Mouse (Mus musculus) hindbrain, embryonic 14.5 days (tissue): ENCODE data around the gene Sesn2. TPM values are rescaled to one million over a fixed set of nuclear protein-coding genes. Genes with fewer than 3 reads are reported as not detected.
"Not testable (repeated sequence)": the region's sequence is repeated elsewhere in the genome, so short reads cannot be mapped to it uniquely, and the experiment has no call there.

Experiments
- ATAC-seq: fragments of 200-750 bp; cut with Nextera tagmentation; 2 replicates; pipeline ENCODE4 v1.8.0; 2017; ENCODE audit warnings: moderate number of reproducible peaks, mild to moderate bottlenecking, moderate TSS enrichment, moderate library complexity; ENCODE audit not compliant: low FRiP score
- DNase-seq: peaks from one replicate; pipeline ENCODE4 v3.0.0-alpha.2; 2015; ENCODE audit warnings: low spot score
- H3K27ac ChIP-seq: fragments of 300-500 bp; sonication (generic); 2 replicates; pipeline ENCODE4 v1.5.1; 2014; ENCODE audit warnings: mild to moderate bottlenecking, moderate library complexity
- H3K27me3 ChIP-seq: fragments of 300-500 bp; sonication (generic); 2 replicates; pipeline ENCODE4 v1.6.1; 2014; ENCODE audit warnings: mild to moderate bottlenecking, low read length, mixed read lengths; ENCODE audit not compliant: control insufficient read depth, insufficient read depth
- H3K36me3 ChIP-seq: fragments of 300-500 bp; sonication (generic); replicated peaks from 2 replicates; pipeline ENCODE4 v1.6.1; 2014; ENCODE audit not compliant: control insufficient read depth, insufficient read depth
- H3K4me1 ChIP-seq: fragments of 300-500 bp; sonication (generic); replicated peaks from 2 replicates; pipeline ENCODE4 v1.6.1; 2014; ENCODE audit warnings: antibody characterized with exemption, low read length, mixed read lengths; ENCODE audit not compliant: control insufficient read depth, insufficient read depth
- H3K4me2 ChIP-seq: fragments of 300-500 bp; sonication (generic); replicated peaks from 2 replicates; pipeline ENCODE4 v1.6.1; 2014; ENCODE audit warnings: mild to moderate bottlenecking, moderate library complexity
- H3K4me3 ChIP-seq: fragments of 300-500 bp; sonication (generic); replicated peaks from 2 replicates; pipeline ENCODE4 v1.5.1; 2014; ENCODE audit warnings: mild to moderate bottlenecking, low read length
- H3K9ac ChIP-seq: fragments of 300-500 bp; sonication (generic); 2 replicates; pipeline ENCODE4 v1.6.1; 2014
- H3K9me3 ChIP-seq: fragments of 300-500 bp; sonication (generic); 2 replicates; pipeline ENCODE4 v1.6.1; 2016; ENCODE audit warnings: low read length; ENCODE audit not compliant: control insufficient read depth
- WGBS: fragments of 180-500 bp; shearing (Covaris S2); extraction: QIAGEN DNeasy Blood & Tissue Kit; methylation state at CpG from one replicate; pipeline ENCODE4 v1.1.7; 2014; 5-methylcytosine and 5-hydroxymethylcytosine counted together
- polyA plus RNA-seq: library from polyadenylated mRNA; unstranded; fragments of >200 nt; fragmentation: Nextera tagmentation; extraction: Ambion mirVana; gene quantifications from 2 replicates; pipeline ENCODE4 v1.2.1, GENCODE M21; 2014

Gene Sesn2
- polyA plus RNA-seq, 1 experiment from 2014 or later, result 7.1 TPM

DNA sequence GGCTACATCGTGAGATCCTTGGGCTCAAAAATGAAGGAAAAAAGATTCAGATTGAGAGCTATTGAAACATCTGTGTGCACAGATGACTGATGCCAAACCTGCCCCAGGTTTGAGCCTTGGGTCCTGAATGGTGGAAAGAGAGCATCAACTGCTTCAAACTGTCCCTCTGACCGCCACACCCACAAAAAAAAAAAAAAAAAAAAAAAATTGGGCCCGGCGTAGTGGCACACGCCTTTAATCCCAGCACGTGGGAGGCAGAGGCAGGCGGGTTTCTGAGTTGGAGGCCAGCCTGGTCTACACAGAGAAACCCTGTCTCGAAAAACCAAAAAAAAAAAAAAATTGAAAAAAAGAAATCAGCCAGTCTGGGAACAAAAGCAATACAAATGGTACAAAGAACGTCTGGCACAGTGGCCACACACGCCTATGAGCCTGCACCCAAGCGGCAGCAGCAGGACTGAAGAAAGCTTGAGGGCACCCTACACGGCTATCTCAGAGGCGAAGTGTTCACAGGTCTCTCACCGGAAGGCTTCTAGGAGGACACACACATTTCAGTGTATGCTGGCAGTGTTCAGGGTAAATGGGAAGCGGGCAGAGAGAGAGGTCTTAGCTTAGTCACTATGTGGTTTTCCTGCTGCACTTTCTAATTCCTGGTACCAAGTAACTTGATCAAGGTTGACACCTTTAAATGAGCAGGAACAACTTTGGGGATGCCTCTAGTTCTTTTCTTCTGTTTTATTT, 19.9 kb downstream of the Sesn2 start:
- no peak overlapping the region for H3K4me2 ChIP-seq
- no peaks in the 10 kb centered on the region; the same call in 1 of the 2 replicates for H3K36me3 ChIP-seq
- H3K27ac ChIP-seq, result no peak overlapping the region
- no peak for ATAC-seq
- H3K4me3 ChIP-seq, result no peak overlapping the region
- no peaks in the 10 kb centered on the region; the same call in 1 of the 2 replicates for H3K4me1 ChIP-seq
- H3K27me3 ChIP-seq, result no peaks in the 10 kb centered on the region
- DNase-seq, result no peak
- no peaks in the 10 kb centered on the region for H3K9me3 ChIP-seq
- H3K9ac ChIP-seq, result no peak overlapping the region
- WGBS, result 93% methylated on average over 15 of the region's 15 CpGs

- Histone ChIP-seq H3K4me3 (no peak overlapping the region), H3K27me3 (no peaks in the 10 kb centered on the region), H3K9me3 (no peaks in the 10 kb centered on the region), H3K27ac (no peak overlapping the region), H3K4me1 (no peaks in the 10 kb centered on the region; the same call in 1 of the 2 replicates), H3K36me3 (no peaks in the 10 kb centered on the region), H3K4me2 (no peak overlapping the region), H3K9ac (no peak overlapping the region)
- no peak for ATAC-seq
- 83% methylated on average over 6 of the region's 6 CpGs for WGBS
- DNase-seq, result no peak
Measured at GRCm38 (mm10) chr4:132488976-132489375, 21.3 kb downstream of the Sesn2 start.

DNA sequence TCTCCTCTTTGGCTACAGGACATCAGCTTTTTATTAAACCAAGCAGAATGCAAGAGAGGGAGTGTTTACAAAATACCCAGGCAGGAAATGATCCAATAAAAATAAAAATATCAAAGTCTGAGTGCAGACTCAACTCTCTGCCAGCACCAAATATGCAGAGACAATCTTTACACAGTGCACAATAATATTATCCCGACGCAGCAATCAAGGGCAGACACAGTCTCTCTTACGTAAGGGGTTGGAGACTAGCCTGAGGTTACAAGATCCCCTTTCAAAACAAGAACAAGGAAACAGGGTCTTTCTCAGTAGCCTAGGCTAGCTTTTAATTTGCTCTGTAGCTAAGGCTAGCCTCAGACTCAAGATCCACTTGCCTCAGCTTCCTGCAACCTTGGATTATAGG, 21.8 kb downstream of the Sesn2 start:
- Histone ChIP-seq H3K9ac (no peak overlapping the region), H3K4me3 (no peak overlapping the region), H3K4me2 (no peak overlapping the region), H3K27me3 (no peaks in the 10 kb centered on the region), H3K9me3 (no peaks in the 10 kb centered on the region), H3K36me3 (no peaks in the 10 kb centered on the region), H3K4me1 (no peaks in the 10 kb centered on the region; the same call in 1 of the 2 replicates), H3K27ac (no peak overlapping the region)
- no peak for ATAC-seq
- no peak for DNase-seq
- WGBS, result 90% methylated on average over 3 of the region's 3 CpGs

DNA sequence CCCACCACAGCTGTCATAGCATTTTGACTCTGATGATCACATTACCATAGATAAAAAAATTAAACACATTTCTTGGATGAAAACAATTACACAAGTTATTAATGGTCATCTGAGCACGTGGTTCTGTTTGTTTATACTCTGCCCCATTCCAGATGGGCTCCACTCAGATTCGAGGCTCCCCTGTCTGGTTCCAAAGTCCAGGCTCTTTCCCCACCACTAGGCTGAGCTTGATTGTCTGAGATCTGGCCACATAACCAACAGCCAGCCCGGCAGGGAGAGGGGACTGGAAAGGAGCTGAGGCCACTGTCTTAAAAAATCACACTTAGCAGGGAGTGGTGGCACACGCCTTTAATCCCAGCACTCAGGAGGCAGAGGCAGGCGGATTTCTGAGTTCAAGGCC, 25.5 kb downstream of the Sesn2 start:
- H3K9ac ChIP-seq, result no peak overlapping the region
- H3K9me3 ChIP-seq, result no peaks in the 10 kb centered on the region
- no peaks in the 10 kb centered on the region for H3K27me3 ChIP-seq
- no peak for ATAC-seq
- no peaks in the 10 kb centered on the region for H3K36me3 ChIP-seq
- H3K4me1 ChIP-seq, result no peaks in the 10 kb centered on the region
- no peak overlapping the region for H3K27ac ChIP-seq
- no peak overlapping the region for H3K4me2 ChIP-seq
- H3K4me3 ChIP-seq, result no peak overlapping the region
- 78% methylated on average over 5 of the region's 5 CpGs for WGBS
- DNase-seq, result no peak

- H3K27ac ChIP-seq, result no peak overlapping the region
- no peak overlapping the region for H3K9ac ChIP-seq
- no peak overlapping the region for H3K4me2 ChIP-seq
- ATAC-seq, result no peak
- no peak for DNase-seq
- WGBS, result 85% methylated on average over 4 of the region's 4 CpGs
- no peaks in the 10 kb centered on the region for H3K9me3 ChIP-seq
- H3K4me1 ChIP-seq, result no peaks in the 10 kb centered on the region
- H3K4me3 ChIP-seq, result no peak overlapping the region
- H3K27me3 ChIP-seq, result no peaks in the 10 kb centered on the region
- no peaks in the 10 kb centered on the region for H3K36me3 ChIP-seq
Measured at GRCm38 (mm10) chr4:132484231-132484630, 26.1 kb downstream of the Sesn2 start.

GRCm38 (mm10) chr4:132482956-132483608, 27.2 kb downstream of the Sesn2 start:
- Histone ChIP-seq H3K9ac (no peak overlapping the region), H3K4me2 (no peak overlapping the region)
- 84% methylated on average over 13 of the region's 13 CpGs for WGBS

GRCm38 (mm10) chr4:132482104-132482503, 28.2 kb downstream of the Sesn2 start:
- not testable (repeated sequence) for H3K4me1 ChIP-seq, H3K27ac ChIP-seq, H3K27me3 ChIP-seq, DNase-seq, H3K4me3 ChIP-seq, H3K9me3 ChIP-seq, ATAC-seq, H3K9ac ChIP-seq, H3K4me2 ChIP-seq, H3K36me3 ChIP-seq
- WGBS, result 52% methylated on average over 3 of the region's 3 CpGs

More at GRCm38 (mm10) chr4:132482956-132483608, 27.2 kb downstream of the Sesn2 start:
- DNase-seq, result no peak
- no peaks in the 10 kb centered on the region for H3K27me3 ChIP-seq
- no peaks in the 10 kb centered on the region for H3K4me1 ChIP-seq
- H3K36me3 ChIP-seq, result no peaks in the 10 kb centered on the region
- no peak for ATAC-seq
- H3K4me3 ChIP-seq, result no peak overlapping the region
- H3K9me3 ChIP-seq, result no peaks in the 10 kb centered on the region
- no peak overlapping the region for H3K27ac ChIP-seq

- no peak overlapping the region for H3K9ac ChIP-seq
- no peaks in the 10 kb centered on the region for H3K9me3 ChIP-seq
- ATAC-seq (no peak), DNase-seq (no peak)
- H3K27ac ChIP-seq, result no peak overlapping the region
- H3K36me3 ChIP-seq, result no peaks in the 10 kb centered on the region
- H3K4me1 ChIP-seq, result no peaks in the 10 kb centered on the region
- WGBS, result 93% methylated on average over 8 of the region's 8 CpGs
- H3K4me3 ChIP-seq, result no peak overlapping the region
- no peaks in the 10 kb centered on the region for H3K27me3 ChIP-seq
- no peak overlapping the region for H3K4me2 ChIP-seq
Measured at GRCm38 (mm10) chr4:132477833-132478232, 32.5 kb downstream of the Sesn2 start.

DNA sequence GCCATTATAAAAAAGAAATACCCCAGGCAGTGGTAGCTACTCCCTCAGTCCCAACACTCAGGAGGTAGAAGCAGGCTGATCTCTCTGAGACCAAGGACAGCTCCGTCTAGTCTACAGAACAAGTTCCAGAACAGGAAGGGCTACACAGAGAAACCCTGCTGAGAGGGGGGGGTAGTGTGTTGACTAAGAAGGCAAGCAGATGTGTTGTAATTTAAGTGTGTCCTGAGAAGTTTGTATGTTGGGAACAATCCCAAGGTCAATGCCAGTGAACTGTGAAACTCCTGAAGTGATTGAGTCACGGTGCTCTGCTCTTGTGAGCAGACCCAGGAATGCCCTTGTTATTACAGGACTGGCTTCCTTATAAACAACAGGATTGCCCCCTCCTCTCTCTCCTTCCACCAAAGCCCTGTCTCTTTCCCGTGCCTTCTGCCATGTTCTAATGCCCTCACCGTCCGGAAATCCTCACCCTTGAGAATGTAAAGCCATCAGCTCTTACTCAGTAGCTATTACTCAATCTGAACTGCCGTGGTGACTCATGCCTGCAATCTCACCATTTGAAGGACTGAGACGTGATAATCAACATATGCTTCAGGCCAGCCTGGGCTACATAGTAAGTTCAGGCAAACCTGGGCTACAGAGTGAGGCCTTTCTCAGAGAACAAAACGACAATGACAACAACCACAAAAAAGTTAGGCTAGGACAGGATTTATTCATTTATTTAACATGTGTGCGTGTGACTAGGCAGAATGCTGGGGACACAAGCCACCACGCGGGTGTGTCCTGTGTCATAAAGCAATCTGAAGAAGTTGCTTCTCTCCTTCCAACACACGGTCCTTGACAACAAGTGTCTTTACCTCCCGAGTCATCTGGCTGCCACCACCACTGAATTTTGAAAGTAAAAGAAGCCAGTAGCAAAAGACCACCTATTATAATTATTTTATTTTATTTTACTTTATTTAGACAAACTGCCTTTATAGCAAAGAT, 34.1 kb downstream of the Sesn2 start:
- Histone ChIP-seq H3K27me3 (no peaks in the 10 kb centered on the region), H3K4me1 (no peaks in the 10 kb centered on the region), H3K36me3 (no peaks in the 10 kb centered on the region), H3K4me2 (no peak overlapping the region), H3K9me3 (no peaks in the 10 kb centered on the region), H3K27ac (no peak overlapping the region), H3K9ac (no peak overlapping the region), H3K4me3 (no peak overlapping the region)
- WGBS, result 83% methylated on average over 13 of the region's 13 CpGs
- DNase-seq (no peak), ATAC-seq (no peak)
